Mouse (Mus musculus): ENCODE measurements around the gene Trpm3.

- TF ChIP-seq CTCF (IDR thresholded peaks at IDR 0.05) (no peak), EP300 (IDR thresholded peaks at IDR 0.05) (no peak)
Observed at GRCm38 (mm10) chr19:22953191-22953590, 814.3 kb downstream of the Trpm3 start.

All from lung, postnatal 0 days (tissue).